Mouse (Mus musculus) layer of hippocampus, postnatal 36 days (tissue): Measurements from ENCODE around the gene Tnxb. TPM values are rescaled to one million over a fixed set of nuclear protein-coding genes. Genes with fewer than 3 reads are reported as not detected.
"Not testable (repeated sequence)": the region's sequence is repeated elsewhere in the genome, so short reads cannot be mapped to it uniquely, and the experiment has no call there.

Source experiments
- DNase-seq, 2 experiments: peaks; one replicate each; pipeline ENCODE4 v3.0.0; 2022
- total RNA-seq, 2 experiments: library from RNA; stranded (reverse); gene quantifications; 2 replicates each; pipeline ENCODE4 v1.2.3; 2021

Tnxb gene
- total RNA-seq, 2 experiments from 2014 or later, result 9.9 to 10.7 TPM

DNA sequence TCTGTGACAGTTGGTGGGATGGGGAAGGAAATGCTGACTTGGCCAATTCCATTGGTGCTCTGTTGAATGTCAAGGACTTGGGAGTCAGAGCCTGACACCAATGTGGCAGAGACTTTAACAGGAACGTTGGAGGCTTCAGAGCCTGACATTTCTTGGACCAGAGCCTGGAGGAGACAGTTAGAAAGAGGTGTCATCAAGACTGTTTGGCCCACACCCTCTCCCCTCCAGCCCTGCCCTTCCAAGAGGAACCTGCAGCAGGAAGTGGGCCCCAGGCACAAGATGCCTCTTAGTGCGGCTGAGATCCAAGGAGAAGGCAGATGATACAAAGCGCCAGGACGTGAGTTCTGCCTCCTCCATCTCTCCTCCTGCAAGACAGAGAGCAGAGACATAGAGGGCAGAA is 69.9 kb downstream of the Tnxb start:
- no peak for DNase-seq

DNA sequence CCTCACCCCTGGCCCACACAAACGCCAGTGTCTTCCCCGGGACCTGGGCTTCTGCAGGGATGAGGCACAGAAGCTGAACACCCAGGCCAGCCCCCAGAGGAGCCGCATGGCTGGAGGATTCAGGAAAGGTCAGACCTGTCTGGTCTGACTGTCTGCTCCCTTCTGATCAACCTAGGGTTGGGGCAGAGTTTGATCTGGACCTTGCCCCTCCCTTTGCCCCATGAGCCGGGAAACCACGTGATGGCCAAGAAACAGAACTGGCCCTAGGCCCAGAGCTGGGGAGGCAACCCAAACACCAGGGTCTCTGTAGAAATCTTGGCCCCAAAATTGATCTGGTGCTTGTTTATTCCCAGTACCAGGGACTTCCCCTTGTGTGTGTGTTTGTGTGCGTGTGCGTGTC is 73.4 kb downstream of the Tnxb start, which contains the start of gene C4b:
C4b (minus strand) TSS at position 164 of the 400 bp plus-strand sequence.
- DNase-seq, result no peak

DNA sequence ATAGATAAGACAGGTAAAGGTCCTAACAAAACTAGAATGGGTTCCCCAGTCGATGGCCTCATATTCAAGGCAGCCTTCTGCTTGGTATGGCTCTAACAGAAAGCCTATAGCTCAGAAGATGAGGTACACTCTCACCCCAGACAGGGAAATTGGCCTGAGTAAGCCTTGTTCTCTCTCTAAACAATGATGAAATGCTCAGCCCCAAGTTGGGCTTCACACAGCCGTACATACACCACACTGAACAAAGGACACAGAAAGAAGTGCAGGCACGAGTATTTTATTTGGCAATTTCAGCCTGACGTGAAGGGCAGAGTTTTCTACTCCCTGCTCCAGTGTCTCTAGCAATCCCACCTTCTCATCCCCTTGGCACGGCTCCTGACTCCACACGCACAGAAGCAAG is 73.9 kb downstream of the Tnxb start:
- no peak for DNase-seq

DNA sequence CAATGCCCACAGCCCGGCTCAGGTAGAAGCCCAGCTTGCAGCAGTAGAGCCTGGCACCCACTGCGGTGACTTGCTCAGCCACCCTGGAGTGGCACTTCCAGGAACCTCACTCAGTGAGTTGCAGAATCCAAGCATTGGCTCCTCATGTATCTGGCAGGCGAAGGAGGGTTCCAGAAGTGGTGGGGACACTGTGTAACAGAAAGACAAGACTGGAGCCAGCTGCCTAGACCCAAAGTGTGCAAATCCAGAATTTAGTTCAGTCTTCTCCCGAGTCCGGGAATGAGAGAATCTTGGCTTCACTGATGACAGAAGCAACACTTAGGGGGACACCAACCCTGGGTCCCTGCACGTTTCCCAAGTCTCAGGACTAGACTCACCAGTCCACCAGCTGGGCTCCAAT is 74.3 kb downstream of the Tnxb start:
- not testable (repeated sequence) for DNase-seq

DNA sequence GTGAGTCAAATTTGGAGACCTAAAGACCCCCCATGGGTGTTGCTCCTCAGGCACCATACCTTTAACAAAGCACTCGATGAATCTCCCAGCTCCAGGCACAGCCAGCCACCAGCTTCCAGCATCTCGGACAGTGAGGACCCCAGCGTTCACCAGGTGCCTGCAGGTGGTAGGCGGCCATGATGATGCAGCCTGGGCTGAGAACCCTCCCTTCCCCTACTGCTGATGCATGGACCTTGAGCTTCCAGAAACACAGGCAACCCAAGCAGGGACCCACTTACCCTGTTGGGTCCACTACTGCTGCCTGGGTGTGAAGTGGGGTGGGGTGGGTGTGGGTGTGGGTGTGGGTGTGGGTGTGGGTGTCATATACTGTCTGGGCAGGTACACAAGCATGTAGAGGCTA is 74.8 kb downstream of the Tnxb start:
- not testable (repeated sequence) for DNase-seq

DNA sequence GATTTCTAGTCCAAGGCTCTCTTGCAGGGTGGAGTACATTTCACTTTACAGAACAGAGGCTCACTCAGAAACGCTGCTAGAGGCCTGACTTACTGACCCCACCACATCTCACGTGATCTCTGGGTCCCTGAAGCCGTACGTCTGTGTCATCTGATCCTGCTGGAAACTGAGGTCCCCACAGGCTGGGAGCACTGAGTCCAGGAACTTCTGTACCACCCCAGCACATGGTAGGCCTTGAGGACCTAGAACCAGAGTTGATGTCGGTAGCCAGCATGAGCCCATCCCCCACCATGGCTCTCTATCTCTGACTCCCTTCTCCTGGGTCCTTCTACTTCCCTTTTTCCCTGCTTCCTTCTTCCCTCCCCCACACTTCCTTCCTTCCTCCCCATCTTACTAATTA is 76.2 kb downstream of the Tnxb start:
- no peak for DNase-seq

DNA sequence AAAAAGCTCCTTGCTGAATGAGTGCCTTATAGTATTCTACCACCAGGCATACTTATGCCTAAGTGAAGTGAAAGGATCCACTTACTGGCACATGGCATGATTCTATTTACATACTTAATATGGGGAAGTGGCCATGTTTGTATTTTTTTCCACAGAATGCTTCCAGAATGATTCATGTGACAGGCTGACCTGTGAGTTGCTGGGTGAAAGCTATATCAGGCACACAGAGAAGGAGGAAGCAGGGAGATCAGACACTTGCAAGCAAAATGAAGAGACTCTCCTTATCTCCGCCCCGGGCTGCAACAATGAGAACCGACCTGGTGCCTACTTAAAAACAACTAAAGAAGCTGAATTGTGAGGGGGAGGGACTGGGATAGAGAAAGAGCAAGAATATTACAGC is 91.1 kb downstream of the Tnxb start:
- DNase-seq, result no peak

Other genes with a start within 250 kb of the Tnxb start
- gene Btnl4, start 193.2 kb upstream of the Tnxb start, total RNA-seq, result not detected
- not detected for gene Btnl6, start 153.2 kb upstream of the Tnxb start, total RNA-seq
- gene Notch4, start 106.3 kb upstream of the Tnxb start, total RNA-seq, result 10 to 100 TPM in 1 of 2 experiments, 1 to 10 TPM in 1; 7.0 to 11.5 TPM
- 1 to 10 TPM; 2.1 to 2.2 TPM for gene Gpsm3, start 80.7 kb upstream of the Tnxb start, total RNA-seq
- 10 to 100 TPM; 63.0 to 63.9 TPM for gene Pbx2, start 79.3 kb upstream of the Tnxb start, total RNA-seq
- gene Ager, start 72.7 kb upstream of the Tnxb start, total RNA-seq, result under 1 TPM; 0.60 to 0.94 TPM
- gene Rnf5, start 66.8 kb upstream of the Tnxb start, total RNA-seq, result 10 to 100 TPM; 79.4 to 87.3 TPM
- 100 to 1,000 TPM; 159 to 169 TPM for gene Agpat1, start 66.3 kb upstream of the Tnxb start, total RNA-seq
- gene Egfl8, start 54.6 kb upstream of the Tnxb start, total RNA-seq, result 1 to 10 TPM; 1.8 to 2.0 TPM
- gene Ppt2, start 42.0 kb upstream of the Tnxb start, total RNA-seq, result 10 to 100 TPM; 44.4 to 50.8 TPM
- gene Prrt1, start 41.0 kb upstream of the Tnxb start, total RNA-seq, result 100 to 1,000 TPM; 317 to 352 TPM
- gene Fkbpl, start 25.8 kb upstream of the Tnxb start, total RNA-seq, result 10 to 100 TPM; 17.9 to 18.0 TPM
- 100 to 1,000 TPM in 1 of 2 experiments, 10 to 100 TPM in 1; 89.9 to 101 TPM for gene Atf6b, start 23.4 kb upstream of the Tnxb start, total RNA-seq
- gene C4b, start 73.3 kb downstream of the Tnxb start, total RNA-seq, result 10 to 100 TPM; 15.7 to 22.6 TPM
- under 1 TPM in 1 of 2 experiments, not detected in 1; 0.32 TPM for gene Cyp21a1, start 134.0 kb downstream of the Tnxb start, total RNA-seq
- 10 to 100 TPM; 54.9 to 61.0 TPM for gene Stk19, start 166.4 kb downstream of the Tnxb start, total RNA-seq
- gene Dxo, start 166.5 kb downstream of the Tnxb start, total RNA-seq, result 10 to 100 TPM; 37.1 to 43.9 TPM
- gene Skiv2l, start 179.7 kb downstream of the Tnxb start, total RNA-seq, result 10 to 100 TPM; 69.5 to 72.4 TPM
- gene Nelfe, start 179.9 kb downstream of the Tnxb start, total RNA-seq, result 10 to 100 TPM; 29.2 to 32.1 TPM
- gene Cfb, start 192.0 kb downstream of the Tnxb start, total RNA-seq, result under 1 TPM in 1 of 2 experiments, not detected in 1; 0.23 TPM
- gene Zbtb12, start 208.9 kb downstream of the Tnxb start, total RNA-seq, result 1 to 10 TPM; 6.9 to 8.0 TPM
- not detected for gene Gm20547, start 211.5 kb downstream of the Tnxb start, total RNA-seq
- gene C2, start 227.7 kb downstream of the Tnxb start, total RNA-seq, result 1 to 10 TPM in 1 of 2 experiments, under 1 TPM in 1; 0.22 to 2.0 TPM
- gene Ehmt2, start 227.9 kb downstream of the Tnxb start, total RNA-seq, result 100 to 1,000 TPM; 175 to 182 TPM
- gene Slc44a4, start 243.9 kb downstream of the Tnxb start, total RNA-seq, result under 1 TPM in 1 of 2 experiments, not detected in 1; 0.28 TPM